ENCODE assay signal across 11 mouse cellular contexts in the genomic region with DNA sequence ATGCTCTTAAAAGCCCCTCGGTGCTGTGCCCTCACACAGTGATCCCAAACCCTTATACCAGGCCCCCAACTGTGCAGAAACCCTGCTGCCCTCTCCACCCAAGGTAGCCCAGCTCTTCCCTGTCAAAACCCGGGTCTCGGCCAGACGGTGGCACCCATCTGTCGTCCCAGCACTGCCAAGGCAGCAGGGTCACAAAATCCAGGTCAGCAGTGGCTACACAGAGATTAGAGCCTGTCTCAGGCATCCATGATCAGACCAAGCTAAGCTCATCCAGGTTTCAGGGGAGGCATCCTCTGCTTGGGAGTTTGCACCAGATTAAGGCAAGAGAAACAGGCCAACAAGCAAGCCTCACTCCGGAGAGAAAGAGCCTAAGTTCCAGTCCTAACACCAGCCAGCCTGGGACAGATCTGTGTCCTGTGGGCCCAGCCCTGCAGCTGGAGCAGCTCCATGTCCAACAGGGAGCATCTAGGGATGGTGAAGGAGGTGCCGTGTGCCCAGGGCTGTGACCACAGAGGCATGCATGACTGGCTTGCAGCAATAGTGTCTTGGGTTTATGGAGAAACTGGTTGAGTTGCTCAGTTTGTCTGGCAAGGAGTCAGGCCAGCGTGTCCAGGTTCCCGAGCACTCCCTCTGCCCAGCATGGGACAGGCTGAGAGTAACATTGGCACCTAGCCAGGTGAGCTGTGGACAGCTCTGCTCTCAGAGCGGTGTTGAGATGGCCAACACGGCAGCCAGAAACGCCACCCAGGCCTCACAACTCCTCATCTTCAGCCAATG. TPM values are rescaled to one million over a fixed set of nuclear protein-coding genes. Genes with fewer than 3 reads are reported as not detected.
DNase-seq lines count a peak whose midpoint lies in the region; ATAC-seq and TF ChIP-seq lines count a peak whose summit lies in the region.
"Had no signal": no experiment of that assay in that cellular context is flagged by ENCODE, and none has a peak within 500 bp of the region (broad histone marks: within the 10 kb centered on the region; RNA-seq: fewer than 3 reads in every experiment).

No protein-coding gene starts in this region.

- peak; percentile 43; the same call in 1 of the 2 replicates for ATAC-seq in hindbrain, embryonic 16.5 days
- no peak for ATAC-seq in hindbrain, embryonic 13.5 days (ENCODE audit: low FRiP score)
- ATAC-seq in cerebellum, adult (ENCODE audit: insufficient number of reproducible peaks, low FRiP score, low TSS enrichment) = peak; percentile 53; the same call in 1 of the 2 replicates

- H3K9me3 ChIP-seq in hindbrain, embryonic 16.5 days (ENCODE audit: control insufficient read depth, low read length) = no peaks in the 10 kb centered on the region
- H3K9me3 ChIP-seq in hindbrain, embryonic 13.5 days = no peaks in the 10 kb centered on the region
- H3K9me3 ChIP-seq: embryonic facial prominence, embryonic 15.5 days; midbrain, embryonic 12.5 days had no signal

- no peak overlapping the region for H3K4me3 ChIP-seq in hindbrain, embryonic 16.5 days (ENCODE audit: low read length)
- no peak overlapping the region for H3K4me3 ChIP-seq in hindbrain, embryonic 13.5 days
- no peak overlapping the region for H3K4me3 ChIP-seq in layer of hippocampus, adult 2 months
- H3K4me3 ChIP-seq in left cerebral cortex, adult 2 months = no peak overlapping the region
- H3K4me3 ChIP-seq: embryonic facial prominence, embryonic 15.5 days; midbrain, embryonic 12.5 days had no signal

- H3K9ac ChIP-seq in hindbrain, embryonic 16.5 days (ENCODE audit: low read depth, low read length) = peak overlapping the region; percentile 15; the same call in 1 of the 2 replicates
- no peak overlapping the region for H3K9ac ChIP-seq in hindbrain, embryonic 13.5 days
- H3K9ac ChIP-seq: embryonic facial prominence, embryonic 15.5 days; midbrain, embryonic 12.5 days had no signal

- intact Hi-C loops in heart, postnatal 36 days (cut with DNase I) = no loop called here
- intact Hi-C loops in left cerebral cortex, adult 2 months (cut with DNase I) = no loop called here

- no peaks in the 10 kb centered on the region for H3K27me3 ChIP-seq in hindbrain, embryonic 16.5 days (replicated peaks; ENCODE audit: control insufficient read depth, insufficient read depth, low read length)
- no peaks in the 10 kb centered on the region for H3K27me3 ChIP-seq in hindbrain, embryonic 13.5 days
- H3K27me3 ChIP-seq: embryonic facial prominence, embryonic 15.5 days; midbrain, embryonic 12.5 days had no signal

- WGBS in hindbrain, embryonic 16.5 days = 73% methylated on average over 12 of the region's 12 CpGs
- 80% methylated on average over 12 of the region's 12 CpGs for WGBS in hindbrain, embryonic 13.5 days

- TF ChIP-seq CTCF in layer of hippocampus, adult 2 months (conservative IDR thresholded peaks at IDR 0.05) = no peak
- no peak for TF ChIP-seq CTCF in left cerebral cortex, adult 2 months (IDR thresholded peaks at IDR 0.05)

- H3K27ac ChIP-seq in hindbrain, embryonic 16.5 days (ENCODE audit: low read depth, low read length) = 0 out of 2 replicates have a peak overlapping the region, but pooled peaks have one; percentile 35
- no peak overlapping the region for H3K27ac ChIP-seq in hindbrain, embryonic 13.5 days
- no peak overlapping the region for H3K27ac ChIP-seq in layer of hippocampus, adult 2 months
- H3K27ac ChIP-seq in left cerebral cortex, adult 2 months = no peak overlapping the region
- H3K27ac ChIP-seq: embryonic facial prominence, embryonic 15.5 days; midbrain, embryonic 12.5 days had no signal

- peak; percentile 63 for DNase-seq in MN1 (ENCODE audit: low spot score)
- DNase-seq in heart, postnatal 36 days = peak; percentile 32 to 37
- DNase-seq in layer of hippocampus, adult 2 months (ENCODE audit: low spot score in 2 of 2) = no peak
- DNase-seq in neural tube, embryonic 10.5 days (ENCODE audit: extremely low spot score, low spot score) = no peak
- no peak for DNase-seq in left cerebral cortex, adult 2 months (ENCODE audit: extremely low spot score in 1 of 2, low spot score in 2 of 2)

- H3K4me2 ChIP-seq in hindbrain, embryonic 16.5 days (ENCODE audit: low read length) = no peak overlapping the region
- H3K4me2 ChIP-seq in hindbrain, embryonic 13.5 days = no peak overlapping the region
- H3K4me2 ChIP-seq: embryonic facial prominence, embryonic 15.5 days; midbrain, embryonic 12.5 days had no signal

- peaks cover 4% of the 10 kb centered on the region for H3K36me3 ChIP-seq in hindbrain, embryonic 16.5 days (ENCODE audit: control insufficient read depth, insufficient read depth, low read length)
- peaks cover 51% of the 10 kb centered on the region for H3K36me3 ChIP-seq in hindbrain, embryonic 13.5 days

- H3K4me1 ChIP-seq in hindbrain, embryonic 16.5 days (ENCODE audit: control insufficient read depth, insufficient read depth, low read depth, low read length) = peaks cover 7% of the 10 kb centered on the region
- H3K4me1 ChIP-seq in hindbrain, embryonic 13.5 days (replicated peaks) = peaks cover 24% of the 10 kb centered on the region
- H3K4me1 ChIP-seq: embryonic facial prominence, embryonic 15.5 days had no signal

RNA-seq across cellular contexts. Expression of a gene that starts 24.7 kb away (rescaled TPM):
- polyA plus RNA-seq in hindbrain, embryonic 16.5 days (2015; fragmentation: Nextera tagmentation; extraction: Ambion mirVana) = 38.2 and 38.9 TPM in 2 replicates
- polyA plus RNA-seq in hindbrain, embryonic 13.5 days (2015; fragmentation: Nextera tagmentation; extraction: Ambion mirVana) = 31.3 and 35.9 TPM in 2 replicates
- 1 to 10 TPM; 7.1 to 9.6 TPM for total RNA-seq in heart, postnatal 36 days (2021)
- 10 to 100 TPM; 34.6 to 43.6 TPM for total RNA-seq in layer of hippocampus, adult 2 months (2021)
- total RNA-seq in left cerebral cortex, adult 2 months (2021) = 10 to 100 TPM; 43.7 to 47.5 TPM

RNA-seq across cellular contexts. Expression of a gene that starts 28.0 kb away (rescaled TPM):
- not detected in 2 replicates for polyA plus RNA-seq in hindbrain, embryonic 16.5 days (2015; fragmentation: Nextera tagmentation; extraction: Ambion mirVana)
- not detected in 2 replicates for polyA plus RNA-seq in hindbrain, embryonic 13.5 days (2015; fragmentation: Nextera tagmentation; extraction: Ambion mirVana)
- total RNA-seq in heart, postnatal 36 days (2021) = not detected
- total RNA-seq in layer of hippocampus, adult 2 months (2021) = not detected
- total RNA-seq in left cerebral cortex, adult 2 months (2021) = under 1 TPM in 1 of 2 experiments, not detected in 1; 0.77 TPM
- total RNA-seq: layer of hippocampus, postnatal 10 days had no signal
- polyA plus RNA-seq: embryonic facial prominence, embryonic 15.5 days; midbrain, embryonic 12.5 days had no signal

RNA-seq across cellular contexts. Expression of a gene that starts 38.1 kb away (rescaled TPM):
- 1.8 and 2.2 TPM in 2 replicates for polyA plus RNA-seq in hindbrain, embryonic 16.5 days (2015; fragmentation: Nextera tagmentation; extraction: Ambion mirVana)
- polyA plus RNA-seq in hindbrain, embryonic 13.5 days (2015; fragmentation: Nextera tagmentation; extraction: Ambion mirVana) = 1.2 and 1.6 TPM in 2 replicates
- total RNA-seq in heart, postnatal 36 days (2021) = 1 to 10 TPM; 1.9 to 3.3 TPM
- total RNA-seq in layer of hippocampus, adult 2 months (2021) = under 1 TPM; 0.23 to 0.32 TPM
- 1 to 10 TPM; 1.0 to 1.1 TPM for total RNA-seq in left cerebral cortex, adult 2 months (2021)

RNA-seq across cellular contexts. Expression of a gene that starts 54.1 kb away (rescaled TPM):
- 2.5 and 3.2 TPM in 2 replicates for polyA plus RNA-seq in hindbrain, embryonic 16.5 days (2015; fragmentation: Nextera tagmentation; extraction: Ambion mirVana)
- 1.2 and 1.5 TPM in 2 replicates for polyA plus RNA-seq in hindbrain, embryonic 13.5 days (2015; fragmentation: Nextera tagmentation; extraction: Ambion mirVana)
- under 1 TPM; 0.42 to 0.62 TPM for total RNA-seq in heart, postnatal 36 days (2021)
- total RNA-seq in layer of hippocampus, adult 2 months (2021) = under 1 TPM; 0.64 to 0.67 TPM
- total RNA-seq in left cerebral cortex, adult 2 months (2021) = under 1 TPM; 0.19 to 0.45 TPM

RNA-seq across cellular contexts. Expression of a gene that starts 57.7 kb away (rescaled TPM):
- 47.0 and 68.0 TPM in 2 replicates for polyA plus RNA-seq in hindbrain, embryonic 16.5 days (2015; fragmentation: Nextera tagmentation; extraction: Ambion mirVana)
- 67.2 and 67.9 TPM in 2 replicates for polyA plus RNA-seq in hindbrain, embryonic 13.5 days (2015; fragmentation: Nextera tagmentation; extraction: Ambion mirVana)
- total RNA-seq in heart, postnatal 36 days (2021) = 10 to 100 TPM; 13.1 to 13.6 TPM
- 100 to 1,000 TPM; 128 to 132 TPM for total RNA-seq in layer of hippocampus, adult 2 months (2021)
- 100 to 1,000 TPM; 213 to 219 TPM for total RNA-seq in left cerebral cortex, adult 2 months (2021)

Comparison
In these comparisons a context has a peak if more than half of its experiments do, and no peak if none do; other contexts are left out.
1. DNase-seq: peak in MN1 (single experiment) and heart, postnatal 36 days (2 of 2); none in layer of hippocampus, adult 2 months (0 of 2), neural tube, embryonic 10.5 days (single experiment) and left cerebral cortex, adult 2 months (0 of 2).